Comparison of ENCODE assay signal across 25 mouse cellular contexts in the genomic region with DNA sequence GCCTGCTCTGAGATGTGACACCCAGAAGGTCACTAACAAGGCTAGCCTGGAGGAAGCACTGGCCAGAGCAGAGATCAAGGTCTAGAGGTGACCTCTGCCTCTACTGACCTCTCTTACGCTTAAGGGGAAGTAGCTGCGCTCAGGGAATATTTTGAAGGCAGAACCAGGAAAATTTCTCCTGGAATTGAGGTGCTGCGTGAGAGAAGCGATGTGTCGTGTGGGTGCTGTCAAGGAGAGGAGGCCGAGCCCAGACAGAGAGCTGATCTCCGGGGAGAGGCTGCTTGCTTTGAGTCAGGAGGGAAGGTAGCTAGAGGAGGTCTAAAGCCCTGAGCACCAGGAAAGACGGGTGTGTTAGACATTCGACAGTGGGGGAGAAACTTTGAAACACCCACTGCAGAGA.
"Had no signal": no experiment of that assay in that cellular context is flagged by ENCODE, and none has a peak within 500 bp of the region (broad histone marks: within the 10 kb centered on the region; RNA-seq: fewer than 3 reads in every experiment).

No protein-coding gene starts in this region.

- H3K4me2 ChIP-seq: heart, embryonic 12.5 days; hindbrain, embryonic 13.5 days; hindbrain, embryonic 15.5 days; intestine, embryonic 15.5 days; limb, embryonic 13.5 days; limb, embryonic 15.5 days; liver, embryonic 12.5 days had no signal

- H3K4me3 ChIP-seq: heart, embryonic 10.5 days; heart, embryonic 12.5 days; hindbrain, embryonic 13.5 days; hindbrain, embryonic 15.5 days; intestine, embryonic 15.5 days; layer of hippocampus, adult 2 months; limb, embryonic 13.5 days; limb, embryonic 15.5 days; liver, embryonic 12.5 days had no signal

- DNase-seq: gastrocnemius, postnatal 14 days; gastrocnemius, postnatal 36 days; heart, adult 11 months; heart, postnatal 10 days; heart, postnatal 4 days; kidney, adult 18-20 months; kidney, adult 8-10 months; kidney, postnatal 10 days; kidney, postnatal 25 days; kidney, postnatal 4 days; layer of hippocampus, adult 9-11 months; layer of hippocampus, postnatal 36 days; left cerebral cortex, postnatal 4 days; lung, adult 18-20 months had no signal

- ATAC-seq: intestine, embryonic 15.5 days; intestine, postnatal 0 days; liver, embryonic 12.5 days had no signal

- H3K9me3 ChIP-seq: heart, embryonic 10.5 days; heart, embryonic 12.5 days; hindbrain, embryonic 13.5 days; hindbrain, embryonic 15.5 days; intestine, embryonic 15.5 days; limb, embryonic 13.5 days; limb, embryonic 15.5 days; liver, embryonic 12.5 days had no signal

- H3K27ac ChIP-seq: heart, embryonic 10.5 days; hindbrain, embryonic 13.5 days; hindbrain, embryonic 15.5 days; intestine, embryonic 15.5 days; layer of hippocampus, adult 2 months; limb, embryonic 13.5 days; limb, embryonic 15.5 days; liver, embryonic 12.5 days; liver, embryonic 14.5 days had no signal

- H3K27me3 ChIP-seq: heart, embryonic 12.5 days; hindbrain, embryonic 13.5 days; hindbrain, embryonic 15.5 days; intestine, embryonic 15.5 days; limb, embryonic 13.5 days; limb, embryonic 15.5 days; liver, embryonic 12.5 days had no signal

- H3K36me3 ChIP-seq: heart, embryonic 10.5 days; heart, embryonic 12.5 days; hindbrain, embryonic 13.5 days; hindbrain, embryonic 15.5 days; intestine, embryonic 15.5 days; limb, embryonic 13.5 days; limb, embryonic 15.5 days; liver, embryonic 12.5 days had no signal

- H3K9ac ChIP-seq: heart, embryonic 12.5 days; hindbrain, embryonic 13.5 days; hindbrain, embryonic 15.5 days; intestine, embryonic 15.5 days; limb, embryonic 13.5 days; limb, embryonic 15.5 days; liver, embryonic 12.5 days; liver, embryonic 14.5 days had no signal
